Mouse (Mus musculus): ENCODE results near the gene Uqcrc1. TPM values are rescaled to one million over a fixed set of nuclear protein-coding genes. Genes with fewer than 3 reads are reported as not detected.

The Uqcrc1 gene
- 100 to 1,000 TPM; 166 to 170 TPM for total RNA-seq (2023)

DNA sequence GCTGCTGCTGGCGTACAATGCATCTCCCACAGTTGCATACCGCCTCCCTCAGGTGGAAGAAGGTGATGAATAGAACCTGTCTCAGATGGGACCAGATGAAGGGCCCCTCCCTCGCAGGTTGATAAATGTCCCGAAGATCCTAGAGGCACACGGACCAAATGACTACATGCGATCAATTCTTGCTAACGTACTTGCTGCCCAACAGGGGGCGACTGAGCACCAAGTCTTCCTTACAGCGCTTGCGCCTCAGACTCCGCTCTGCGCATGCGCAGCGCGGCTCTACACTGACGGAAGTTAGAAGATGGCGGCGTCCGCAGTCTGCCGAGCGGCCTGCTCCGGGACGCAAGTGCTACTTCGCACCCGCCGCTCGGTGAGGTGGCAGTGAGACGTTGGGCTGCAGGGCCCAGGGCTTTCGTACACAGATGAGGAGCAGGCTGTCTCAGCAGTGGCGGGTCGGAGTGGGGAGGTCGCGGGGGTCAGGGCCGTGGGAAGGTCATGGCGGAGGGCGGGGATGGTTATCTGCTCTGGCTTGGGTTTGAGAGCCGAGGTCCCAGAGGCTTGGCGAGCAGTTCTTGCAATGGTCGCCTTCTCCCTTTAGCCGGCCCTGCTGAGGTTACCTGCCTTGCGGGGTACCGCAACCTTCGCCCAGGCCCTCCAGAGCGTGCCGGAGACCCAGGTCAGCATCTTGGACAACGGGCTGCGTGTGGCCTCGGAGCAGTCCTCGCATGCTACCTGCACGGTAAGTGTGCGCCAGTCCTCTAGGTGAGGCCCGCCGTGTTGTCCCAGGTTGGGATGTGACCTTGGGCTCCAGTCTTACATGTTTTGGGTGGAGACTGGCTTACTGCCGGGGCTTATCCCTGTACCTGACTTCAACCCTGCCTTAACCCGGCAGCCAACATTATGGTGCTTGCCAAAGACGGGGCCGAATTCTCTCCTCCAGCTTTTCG lies at the start of gene Uqcrc1:
Gene Uqcrc1, plus strand, starts transcription at position 216 of the 947 bp plus-strand sequence.

GRCm38 (mm10) chr9:108914491-108914890 lies 21.9 kb upstream of the Uqcrc1 start, which contains the start of gene Tmem89:
Gene Tmem89, plus strand, starts transcription at chr9:108914619.

GRCm38 (mm10) chr9:108953081-108953636 lies 16.7 kb downstream of the Uqcrc1 start, which contains the start of gene Col7a1:
Gene Col7a1, plus strand, starts transcription at chr9:108953586.

GRCm38 (mm10) chr9:108985710-108986109 lies 49.3 kb downstream of the Uqcrc1 start, which contains the start of gene Ucn2:
Gene Ucn2, plus strand, starts transcription at chr9:108986010.

DNA sequence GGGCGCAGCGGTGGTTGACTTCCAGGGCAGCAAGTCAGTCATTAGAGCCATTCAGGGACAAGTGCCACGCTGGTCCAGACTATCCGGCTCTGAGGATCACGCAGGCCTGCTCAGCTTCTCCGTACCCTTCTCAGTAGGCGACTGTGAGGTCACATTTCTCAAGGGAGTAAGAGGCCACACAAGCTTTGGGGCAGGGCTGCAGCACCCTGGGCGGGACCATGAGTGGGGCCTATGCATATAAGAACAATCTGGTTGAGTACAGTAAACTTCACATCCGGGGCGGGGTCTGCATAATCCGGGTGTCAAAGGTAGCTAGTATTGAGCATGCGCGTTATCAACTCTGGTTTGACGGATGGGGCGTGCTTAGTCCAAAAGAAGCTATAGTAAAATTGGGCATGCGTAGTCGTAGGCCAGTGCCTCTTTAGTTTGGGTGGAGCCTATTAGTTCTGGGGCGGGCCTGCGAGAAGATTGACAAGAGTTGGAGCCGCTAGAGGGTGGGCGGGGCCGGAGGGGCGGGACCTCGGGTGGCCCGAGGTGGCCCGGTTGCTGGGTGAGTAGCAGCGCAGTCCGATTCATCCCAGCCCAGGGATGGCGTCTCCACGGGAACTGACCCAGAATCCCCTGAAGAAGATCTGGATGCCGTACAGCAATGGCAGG lies 55.1 kb downstream of the Uqcrc1 start, which contains the start of gene Pfkfb4:
Gene Pfkfb4, plus strand, starts transcription at position 351 of the 657 bp plus-strand sequence.

Other genes with a start within 250 kb of the Uqcrc1 start
- 10 to 100 TPM; 21.8 to 27.1 TPM for gene Prkar2a, start 247.3 kb upstream of the Uqcrc1 start, total RNA-seq (2023)
- 10 to 100 TPM; 28.4 to 30.1 TPM for gene Ip6k2, start 152.8 kb upstream of the Uqcrc1 start, total RNA-seq (2023)
- 10 to 100 TPM; 17.4 to 19.2 TPM for gene Nckipsd, start 128.3 kb upstream of the Uqcrc1 start, total RNA-seq (2023)
- 10 to 100 TPM; 23.3 to 26.8 TPM for gene Celsr3, start 110.3 kb upstream of the Uqcrc1 start, total RNA-seq (2023)
- 10 to 100 TPM; 34.8 to 35.7 TPM for gene Slc26a6, start 83.3 kb upstream of the Uqcrc1 start, total RNA-seq (2023)
- gene Tmem89, start 22.0 kb upstream of the Uqcrc1 start, total RNA-seq (2023) = 1 to 10 TPM in 1 of 2 experiments, not detected in 1; 1.6 TPM
- gene Col7a1, start 17.0 kb downstream of the Uqcrc1 start, total RNA-seq (2023) = 1 to 10 TPM; 3.3 to 8.5 TPM
- gene Ucn2, start 49.4 kb downstream of the Uqcrc1 start, total RNA-seq (2023) = not detected
- 10 to 100 TPM; 84.2 to 95.0 TPM for gene Pfkfb4, start 55.1 kb downstream of the Uqcrc1 start, total RNA-seq (2023)
- gene Shisa5, start 101.9 kb downstream of the Uqcrc1 start, total RNA-seq (2023) = 100 to 1,000 TPM; 568 to 696 TPM
- 100 to 1,000 TPM; 142 to 161 TPM for gene Trex1, start 123.1 kb downstream of the Uqcrc1 start, total RNA-seq (2023)
- 10 to 100 TPM; 15.8 to 23.1 TPM for gene Atrip, start 137.5 kb downstream of the Uqcrc1 start, total RNA-seq (2023)
- 1 to 10 TPM; 3.5 to 4.6 TPM for gene Ccdc51, start 145.9 kb downstream of the Uqcrc1 start, total RNA-seq (2023)
- gene Tma7, start 146.0 kb downstream of the Uqcrc1 start, total RNA-seq (2023) = 100 to 1,000 TPM; 253 to 265 TPM
- under 1 TPM; 0.05 to 0.12 TPM for gene Plxnb1, start 158.8 kb downstream of the Uqcrc1 start, total RNA-seq (2023)
- gene Fbxw21, start 225.4 kb downstream of the Uqcrc1 start, total RNA-seq (2023) = not detected